Mouse (Mus musculus) kidney, adult 2 months (tissue): ENCODE results near the gene Cacna1b. TPM values are rescaled to one million over a fixed set of nuclear protein-coding genes. Genes with fewer than 3 reads are reported as not detected.

Experiments
- DNase-seq: peaks from one replicate; pipeline ENCODE4 v3.0.0; 2021
- H3K27ac ChIP-seq: fragments of 200-500 bp; 2 replicates; pipeline ENCODE4 v1.5.1; 2012; ENCODE audit warnings: low read depth, low read length, control low read depth, inconsistent platforms; ENCODE audit not compliant: insufficient read depth
- H3K27me3 ChIP-seq: fragments of 200-500 bp; replicated peaks from 2 replicates; pipeline ENCODE4 v1.6.1; 2012; ENCODE audit warnings: mild to moderate bottlenecking, moderate library complexity, low read length, inconsistent platforms; ENCODE audit not compliant: control insufficient read depth, insufficient read depth
- H3K36me3 ChIP-seq: fragments of 200-500 bp; 2 replicates; pipeline ENCODE4 v1.6.1; 2012; ENCODE audit warnings: mild to moderate bottlenecking, moderate library complexity, low read length, inconsistent platforms; ENCODE audit not compliant: control insufficient read depth, insufficient read depth
- H3K4me1 ChIP-seq: fragments of 200-500 bp; 2 replicates; pipeline ENCODE4 v1.6.1; 2011; ENCODE audit warnings: low read length; ENCODE audit not compliant: control insufficient read depth, insufficient read depth
- H3K4me3 ChIP-seq: fragments of 200-500 bp; 2 replicates; pipeline ENCODE4 v1.5.1; 2011; ENCODE audit warnings: mild to moderate bottlenecking, low read depth, low read length, control low read depth; ENCODE audit not compliant: insufficient read depth
- CTCF ChIP-seq: fragments of 200-500 bp; conservative IDR thresholded peaks from 2 replicates; pipeline ENCODE4 v1.5.1; 2011; ENCODE audit warnings: low read depth, mild to moderate bottlenecking, control low read depth, low read length, moderate library complexity, mixed read lengths; ENCODE audit not compliant: insufficient read depth, insufficient read length
- POLR2A ChIP-seq: fragments of 200-500 bp; IDR thresholded peaks from one replicate; pipeline ENCODE4 v1.6.1; 2011; ENCODE audit warnings: low read depth, low read length, control low read depth
- WGBS: fragments of 180-500 bp; shearing (Covaris S2); methylation state at CpG from one replicate; pipeline ENCODE4 v1.1.7; 2018; 5-methylcytosine and 5-hydroxymethylcytosine counted together
- polyA plus RNA-seq: library from polyadenylated mRNA; depleted of rRNA; stranded (reverse); fragments of >200 nt; gene quantifications from 2 replicates; pipeline ENCODE4 v1.2.3, GENCODE M21; 2012

Gene Cacna1b
- polyA plus RNA-seq, 1 experiment, result 1.2 TPM

DNA sequence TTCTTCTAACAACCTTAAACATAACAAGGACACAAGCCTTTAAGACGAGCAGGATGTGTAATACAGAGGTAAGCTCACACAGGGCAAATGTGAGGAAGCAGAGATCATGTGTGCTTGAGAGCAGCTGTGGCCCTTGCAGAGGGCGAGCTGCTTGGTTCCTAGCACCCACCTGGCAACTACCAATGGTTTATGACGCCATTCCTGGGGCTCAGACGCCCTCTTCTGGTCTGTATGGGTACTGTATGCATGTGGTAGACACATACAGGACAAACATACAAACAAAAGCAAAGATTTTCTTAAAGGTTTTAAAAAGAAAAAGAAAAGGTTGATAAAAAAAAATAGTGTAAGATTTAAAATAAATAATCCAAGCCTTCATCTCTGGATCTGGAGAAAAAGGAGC lies 18.3 kb upstream of the Cacna1b start:
- H3K27me3 ChIP-seq, result no peaks in the 10 kb centered on the region
- WGBS, result 52% methylated on average over 4 of the region's 4 CpGs
- no peak for DNase-seq

DNA sequence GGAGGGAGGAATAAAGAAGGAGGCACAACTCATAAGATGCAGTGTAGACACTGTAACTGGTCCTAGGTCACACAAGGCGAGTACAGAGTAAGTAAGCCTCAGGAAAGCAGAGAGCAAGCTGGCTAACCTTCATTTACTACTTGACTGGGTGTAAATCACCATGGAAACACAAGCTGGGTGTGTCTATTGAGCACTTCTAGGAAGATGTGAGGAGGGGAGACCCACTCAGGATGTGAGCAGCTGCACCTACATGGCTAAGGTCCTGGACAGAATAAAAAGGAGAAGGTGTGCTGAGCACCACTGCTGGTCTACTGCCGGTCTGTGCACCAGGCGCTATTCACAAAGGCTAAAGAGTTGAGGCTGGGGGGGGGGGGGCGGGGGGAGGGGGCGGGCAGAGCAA lies 13.9 kb upstream of the Cacna1b start:
- Histone ChIP-seq H3K36me3 (no peaks in the 10 kb centered on the region), H3K27me3 (no peaks in the 10 kb centered on the region), H3K4me1 (no peaks in the 10 kb centered on the region), H3K4me3 (no peak overlapping the region), H3K27ac (no peak overlapping the region)
- WGBS, result 17% methylated on average over 5 of the region's 5 CpGs
- no peak for TF ChIP-seq POLR2A
- no peak for TF ChIP-seq CTCF
- DNase-seq, result no peak

More for the DNA sequence above, 18.3 kb upstream of the Cacna1b start:
- H3K4me3 ChIP-seq, result no peak overlapping the region
- TF ChIP-seq CTCF, result no peak
- no peak overlapping the region for H3K27ac ChIP-seq
- H3K4me1 ChIP-seq, result no peaks in the 10 kb centered on the region
- H3K36me3 ChIP-seq, result no peaks in the 10 kb centered on the region

DNA sequence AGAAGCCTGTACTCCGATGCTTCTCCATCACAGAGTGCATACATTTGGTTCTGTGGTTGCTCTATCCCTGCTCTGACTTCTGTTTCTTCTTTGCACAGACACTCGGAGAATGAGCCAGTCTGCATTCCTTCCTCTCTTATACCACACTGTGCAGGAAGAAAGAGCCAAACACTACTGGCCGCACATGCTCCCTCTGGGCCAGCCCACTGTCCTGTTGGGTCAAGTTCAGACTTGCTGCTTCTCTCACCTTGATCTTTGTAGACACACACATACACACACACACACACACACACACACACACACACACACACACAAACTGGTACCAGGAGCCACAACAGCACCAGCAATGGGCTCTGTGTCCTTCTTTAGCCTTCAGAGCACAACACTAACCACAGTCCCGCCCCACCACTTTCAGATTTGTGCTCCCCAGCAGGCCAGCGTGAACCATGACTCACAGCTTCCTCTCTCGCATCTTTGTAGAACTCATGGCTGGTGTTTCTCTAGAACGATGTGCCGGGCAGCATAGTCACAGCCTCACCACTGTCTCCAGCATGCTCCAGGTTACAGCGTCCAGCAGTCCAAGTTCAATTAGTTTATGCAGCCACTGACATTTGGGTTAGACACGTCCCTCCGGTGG lies 13.1 kb upstream of the Cacna1b start:
- WGBS, result 74% methylated on average over 11 of the region's 11 CpGs
- no peak for TF ChIP-seq CTCF
- no peak for TF ChIP-seq POLR2A
- H3K4me1 ChIP-seq, result no peaks in the 10 kb centered on the region
- DNase-seq, result no peak
- no peaks in the 10 kb centered on the region for H3K27me3 ChIP-seq
- H3K27ac ChIP-seq, result no peak overlapping the region
- no peak overlapping the region for H3K4me3 ChIP-seq
- no peaks in the 10 kb centered on the region for H3K36me3 ChIP-seq

DNA sequence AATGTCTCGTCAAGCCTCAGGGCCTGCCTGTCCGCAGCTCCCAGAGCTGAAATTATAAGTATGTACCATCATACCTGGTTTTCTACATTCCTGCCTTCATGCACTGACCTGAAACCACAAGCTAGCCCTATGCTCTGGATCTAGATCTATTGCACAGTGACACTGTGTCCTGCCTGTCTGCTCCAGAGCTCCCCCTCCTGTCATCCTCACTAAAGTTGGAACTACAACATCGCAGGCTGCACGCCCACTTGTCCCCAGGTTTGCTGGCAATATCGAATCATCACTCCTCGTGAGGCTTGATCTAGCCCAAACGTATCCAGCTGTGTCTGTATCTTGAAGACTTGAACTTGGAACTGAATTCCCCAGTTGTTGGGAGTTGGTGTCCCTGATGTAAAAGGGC lies 11.9 kb upstream of the Cacna1b start:
- no peak for DNase-seq
- no peaks in the 10 kb centered on the region for H3K27me3 ChIP-seq
- H3K36me3 ChIP-seq, result no peaks in the 10 kb centered on the region
- H3K27ac ChIP-seq, result no peak overlapping the region
- H3K4me3 ChIP-seq, result no peak overlapping the region
- TF ChIP-seq POLR2A, result no peak
- TF ChIP-seq CTCF, result peak; percentile 20; the same call in 1 of the 2 replicates
- WGBS, result 72% methylated on average over 7 of the region's 7 CpGs
- no peaks in the 10 kb centered on the region for H3K4me1 ChIP-seq

DNA sequence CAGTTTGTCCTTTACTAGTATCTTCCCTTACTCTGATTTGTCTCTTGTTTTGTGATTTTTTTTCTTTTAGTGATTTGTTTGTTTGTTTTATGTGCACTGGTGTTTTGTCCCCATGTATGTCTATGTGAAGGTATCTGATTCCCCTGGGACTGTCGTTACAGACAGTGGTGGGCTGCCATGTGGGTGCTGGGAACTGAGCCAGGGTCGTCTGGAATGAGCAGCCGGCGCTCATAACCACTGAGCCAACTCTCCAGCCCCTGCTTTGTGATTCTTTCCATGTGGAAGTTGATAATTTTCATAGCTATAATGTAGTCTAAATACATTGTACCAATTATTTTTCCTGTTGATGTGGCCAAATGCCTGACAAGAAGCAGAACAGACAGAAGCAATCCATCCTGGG lies 7.9 kb upstream of the Cacna1b start:
- Histone ChIP-seq H3K27ac (no peak overlapping the region), H3K36me3 (no peaks in the 10 kb centered on the region), H3K4me1 (no peaks in the 10 kb centered on the region), H3K27me3 (no peaks in the 10 kb centered on the region), H3K4me3 (no peak overlapping the region)
- TF ChIP-seq POLR2A (no peak), CTCF (no peak)
- no peak for DNase-seq
- 72% methylated on average over 4 of the region's 4 CpGs for WGBS

DNA sequence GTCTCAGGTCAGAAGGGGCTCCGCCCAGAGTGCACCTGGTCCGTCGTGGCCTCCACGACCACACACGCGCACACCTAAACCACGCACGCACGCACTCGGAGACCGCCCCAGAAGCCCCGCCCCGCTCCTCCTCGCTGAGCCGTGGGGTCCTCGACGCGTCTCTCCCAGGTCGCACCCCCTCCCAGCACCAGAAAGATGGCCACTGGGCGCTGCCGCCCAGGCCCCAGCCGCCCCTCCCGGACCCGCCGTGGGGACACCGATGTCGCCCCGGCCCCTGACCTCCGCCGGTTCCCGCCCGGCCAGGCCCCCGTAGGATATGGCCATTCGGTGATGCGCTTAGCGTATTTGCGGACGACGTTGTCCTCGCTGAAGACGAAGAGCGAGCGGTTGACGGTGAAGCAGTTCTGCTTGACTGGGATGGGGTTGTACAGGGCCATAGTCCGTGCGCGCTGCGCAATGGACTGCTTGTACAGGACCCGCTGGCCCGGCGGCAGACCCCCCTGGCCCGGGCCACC lies 449 bp downstream of the Cacna1b start:
- no peak for DNase-seq
- Histone ChIP-seq H3K27ac (no peak overlapping the region), H3K36me3 (no peaks in the 10 kb centered on the region), H3K4me1 (no peaks in the 10 kb centered on the region), H3K4me3 (no peak overlapping the region), H3K27me3 (peaks cover 5% of the 10 kb centered on the region)
- 1% methylated on average over 52 of the region's 52 CpGs for WGBS
- no peak for TF ChIP-seq CTCF
- TF ChIP-seq POLR2A, result no peak

DNA sequence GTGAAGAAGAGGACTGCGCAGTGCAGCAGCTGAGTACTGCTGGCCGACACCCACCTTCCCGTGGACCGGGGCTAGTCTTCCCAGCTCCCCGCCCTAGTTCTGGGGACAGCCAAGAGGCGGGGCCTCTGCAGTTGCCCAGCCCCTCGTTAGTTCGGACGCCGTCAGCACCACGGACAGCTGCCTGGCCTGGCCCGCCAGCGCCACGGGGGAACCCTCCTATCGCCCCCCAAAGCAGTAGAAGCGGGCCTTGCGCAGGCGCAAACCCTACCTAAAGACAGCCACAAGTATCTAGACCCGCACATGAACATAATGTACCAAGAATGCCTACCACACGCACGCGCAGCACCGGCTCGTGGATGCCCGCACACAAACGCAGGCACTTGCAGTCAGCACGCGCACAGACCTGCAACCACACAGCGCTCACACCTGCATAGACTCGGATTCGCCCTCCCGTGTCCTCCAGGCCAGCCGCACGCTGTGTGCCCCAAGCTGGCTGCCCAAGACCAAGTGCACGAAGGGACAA lies 968 bp downstream of the Cacna1b start:
- Histone ChIP-seq H3K36me3 (no peaks in the 10 kb centered on the region), H3K27me3 (peaks cover 5% of the 10 kb centered on the region), H3K4me1 (no peaks in the 10 kb centered on the region), H3K4me3 (no peak overlapping the region), H3K27ac (no peak overlapping the region)
- peak; percentile 11 for DNase-seq
- under 1% methylated on average over 35 of the region's 35 CpGs for whole genome bisulfite sequencing
- TF ChIP-seq CTCF (no peak), POLR2A (no peak)
